Mouse (Mus musculus) forebrain, embryonic 16.5 days (tissue): ENCODE results near the gene Abi1. TPM values are rescaled to one million over a fixed set of nuclear protein-coding genes. Genes with fewer than 3 reads are reported as not detected.

Experiments used
- ATAC-seq: fragments of 200-750 bp; cut with Nextera tagmentation; 2 replicates; pipeline ENCODE4 v1.8.0; 2017; ENCODE audit warnings: mild to moderate bottlenecking, moderate library complexity
- H3K27ac ChIP-seq: fragments of 300-500 bp; sonication (generic); 2 replicates; pipeline ENCODE4 v1.5.1; 2014; ENCODE audit warnings: low read length, control low read depth
- H3K27me3 ChIP-seq: fragments of 300-500 bp; sonication (generic); replicated peaks from 2 replicates; pipeline ENCODE4 v1.6.1; 2014; ENCODE audit warnings: low read length; ENCODE audit not compliant: control insufficient read depth, insufficient read depth
- H3K36me3 ChIP-seq: fragments of 300-500 bp; sonication (generic); 2 replicates; pipeline ENCODE4 v1.6.1; 2014; ENCODE audit not compliant: control insufficient read depth, insufficient read depth
- H3K4me1 ChIP-seq: fragments of 300-500 bp; sonication (generic); replicated peaks from 2 replicates; pipeline ENCODE4 v1.6.1; 2014; ENCODE audit warnings: low read length; ENCODE audit not compliant: control insufficient read depth, insufficient read depth
- H3K4me2 ChIP-seq: fragments of 300-500 bp; sonication (generic); 2 replicates; pipeline ENCODE4 v1.6.1; 2014; ENCODE audit warnings: mild to moderate bottlenecking, low read length, control low read depth
- H3K4me3 ChIP-seq: fragments of 300-500 bp; sonication (generic); replicated peaks from 2 replicates; pipeline ENCODE4 v1.5.1; 2014; ENCODE audit warnings: mild to moderate bottlenecking, low read length, control low read depth
- H3K9ac ChIP-seq: fragments of 300-500 bp; sonication (generic); replicated peaks from 2 replicates; pipeline ENCODE4 v1.6.1; 2014; ENCODE audit warnings: low read depth, low read length, control low read depth
- H3K9me3 ChIP-seq: fragments of 300-500 bp; sonication (generic); 2 replicates; pipeline ENCODE4 v1.6.1; 2016; ENCODE audit warnings: low read length; ENCODE audit not compliant: control insufficient read depth
- WGBS: fragments of 180-500 bp; shearing (Covaris S2); extraction: QIAGEN DNeasy Blood & Tissue Kit; methylation state at CpG from one replicate; pipeline ENCODE4 v1.1.7; 2014; 5-methylcytosine and 5-hydroxymethylcytosine counted together
- polyA plus RNA-seq: library from polyadenylated mRNA; unstranded; fragments of >200 nt; fragmentation: Nextera tagmentation; extraction: Ambion mirVana; gene quantifications from 2 replicates; pipeline ENCODE4 v1.2.1, GENCODE M21; 2015

The Abi1 gene
- polyA plus RNA-seq, 1 experiment from 2014 or later: 66.9 TPM

- no peak overlapping the region for H3K27ac ChIP-seq
- no peak overlapping the region for H3K4me3 ChIP-seq
- no peak overlapping the region for H3K9ac ChIP-seq
- 0 out of 2 replicates have a peak, but pooled peaks cover 2% of the 10 kb centered on the region for H3K4me1 ChIP-seq
- no peaks in the 10 kb centered on the region for H3K9me3 ChIP-seq
- no peak for ATAC-seq
- H3K36me3 ChIP-seq: no peaks in the 10 kb centered on the region
- 83% methylated on average over 1 of the region's 1 CpGs for WGBS
- H3K4me2 ChIP-seq: no peak overlapping the region
- no peaks in the 10 kb centered on the region for H3K27me3 ChIP-seq
Observed at GRCm38 (mm10) chr2:22999620-23000019, 40.4 kb downstream of the Abi1 start.

- Histone ChIP-seq H3K36me3 (no peaks in the 10 kb centered on the region), H3K4me3 (no peak overlapping the region), H3K4me2 (no peak overlapping the region), H3K9ac (no peak overlapping the region), H3K27me3 (no peaks in the 10 kb centered on the region), H3K27ac (no peak overlapping the region), H3K9me3 (no peaks in the 10 kb centered on the region), H3K4me1 (0 out of 2 replicates have a peak, but pooled peaks cover 2% of the 10 kb centered on the region)
- no peak for ATAC-seq
- WGBS: 77% methylated on average over 2 of the region's 2 CpGs
Observed at GRCm38 (mm10) chr2:22998804-22999203, 41.2 kb downstream of the Abi1 start.

GRCm38 (mm10) chr2:22998015-22998414, 42.0 kb downstream of the Abi1 start:
- no peaks in the 10 kb centered on the region for H3K27me3 ChIP-seq
- H3K4me3 ChIP-seq: no peak overlapping the region
- 0 out of 2 replicates have a peak, but pooled peaks cover 2% of the 10 kb centered on the region for H3K4me1 ChIP-seq
- ATAC-seq: no peak
- 96% methylated on average over 2 of the region's 2 CpGs for WGBS
- H3K4me2 ChIP-seq: no peak overlapping the region
- H3K9me3 ChIP-seq: no peaks in the 10 kb centered on the region
- H3K9ac ChIP-seq: no peak overlapping the region
- H3K36me3 ChIP-seq: no peaks in the 10 kb centered on the region
- no peak overlapping the region for H3K27ac ChIP-seq

GRCm38 (mm10) chr2:22996071-22996470, 44.0 kb downstream of the Abi1 start:
- Histone ChIP-seq H3K9me3 (no peaks in the 10 kb centered on the region), H3K27ac (no peak overlapping the region), H3K9ac (no peak overlapping the region), H3K4me2 (no peak overlapping the region), H3K36me3 (no peaks in the 10 kb centered on the region), H3K4me1 (0 out of 2 replicates have a peak, but pooled peaks cover 2% of the 10 kb centered on the region), H3K4me3 (no peak overlapping the region), H3K27me3 (no peaks in the 10 kb centered on the region)
- no peak for ATAC-seq

GRCm38 (mm10) chr2:22985973-22986657, 53.9 kb downstream of the Abi1 start:
- Histone ChIP-seq H3K9me3 (no peaks in the 10 kb centered on the region), H3K27ac (no peak overlapping the region), H3K9ac (no peak overlapping the region), H3K36me3 (no peaks in the 10 kb centered on the region), H3K27me3 (no peaks in the 10 kb centered on the region), H3K4me3 (no peak overlapping the region), H3K4me1 (peaks cover 7% of the 10 kb centered on the region), H3K4me2 (no peak overlapping the region)
- peak; percentile 64 for ATAC-seq
- 50% methylated on average over 2 of the region's 2 CpGs for WGBS

GRCm38 (mm10) chr2:22977387-22977973, 62.6 kb downstream of the Abi1 start:
- Histone ChIP-seq H3K36me3 (no peaks in the 10 kb centered on the region), H3K27me3 (no peaks in the 10 kb centered on the region), H3K4me2 (no peak overlapping the region), H3K9ac (no peak overlapping the region), H3K4me3 (no peak overlapping the region), H3K27ac (no peak overlapping the region), H3K9me3 (no peaks in the 10 kb centered on the region), H3K4me1 (no peaks in the 10 kb centered on the region)
- ATAC-seq: no peak
- 79% methylated on average over 3 of the region's 3 CpGs for WGBS

GRCm38 (mm10) chr2:22962970-22963369, 77.1 kb downstream of the Abi1 start:
- no peak overlapping the region for H3K4me3 ChIP-seq
- no peak overlapping the region for H3K27ac ChIP-seq
- no peaks in the 10 kb centered on the region for H3K4me1 ChIP-seq
- no peaks in the 10 kb centered on the region for H3K9me3 ChIP-seq
- no peak overlapping the region for H3K4me2 ChIP-seq
- WGBS: 89% methylated on average over 3 of the region's 3 CpGs
- no peak for ATAC-seq
- no peaks in the 10 kb centered on the region; the same call in 1 of the 2 replicates for H3K36me3 ChIP-seq
- no peaks in the 10 kb centered on the region for H3K27me3 ChIP-seq
- H3K9ac ChIP-seq: no peak overlapping the region

- Histone ChIP-seq H3K9me3 (no peaks in the 10 kb centered on the region), H3K4me3 (no peak overlapping the region), H3K27me3 (no peaks in the 10 kb centered on the region), H3K27ac (no peak overlapping the region), H3K36me3 (no peaks in the 10 kb centered on the region; the same call in 1 of the 2 replicates), H3K4me1 (no peaks in the 10 kb centered on the region), H3K9ac (no peak overlapping the region), H3K4me2 (no peak overlapping the region)
- ATAC-seq: no peak
- 96% methylated on average over 8 of the region's 8 CpGs for WGBS
Observed at GRCm38 (mm10) chr2:22962242-22962641, 77.8 kb downstream of the Abi1 start.

- Histone ChIP-seq H3K4me3 (no peak overlapping the region), H3K27me3 (no peaks in the 10 kb centered on the region), H3K9ac (no peak overlapping the region), H3K4me2 (no peak overlapping the region), H3K4me1 (no peaks in the 10 kb centered on the region), H3K9me3 (no peaks in the 10 kb centered on the region), H3K27ac (no peak overlapping the region), H3K36me3 (no peaks in the 10 kb centered on the region; the same call in 1 of the 2 replicates)
- 100% methylated on average over 2 of the region's 2 CpGs for WGBS
- no peak for ATAC-seq
Observed at GRCm38 (mm10) chr2:22961681-22962080, 78.4 kb downstream of the Abi1 start.
